Comparison of ENCODE assay signal across 20 mouse cellular contexts in genomic region chr1:126377339-126377980, GRCm38 (mm10).
DNase-seq lines count a peak whose midpoint lies in the region; ATAC-seq and TF ChIP-seq lines count a peak whose summit lies in the region.
"Had no signal": no experiment of that assay in that cellular context is flagged by ENCODE, and none has a peak within 500 bp of the region (broad histone marks: within the 10 kb centered on the region; RNA-seq: fewer than 3 reads in every experiment).

No protein-coding gene starts in this region.

- 0 out of 2 replicates have a peak overlapping the region, but pooled peaks have one; percentile 30 for H3K27ac ChIP-seq in hindbrain, embryonic 13.5 days
- H3K27ac ChIP-seq in hindbrain, embryonic 16.5 days (ENCODE audit: low read depth, low read length) = no peak overlapping the region
- H3K27ac ChIP-seq in neural tube, embryonic 14.5 days (ENCODE audit: low read depth, low read length) = 0 out of 2 replicates have a peak overlapping the region, but pooled peaks have one; percentile 12
- no peak overlapping the region for H3K27ac ChIP-seq in intestine, embryonic 16.5 days (ENCODE audit: low read length)
- H3K27ac ChIP-seq in cerebellum, adult 2 months (ENCODE audit: insufficient read depth, low read length) = no peak overlapping the region
- H3K27ac ChIP-seq: embryonic facial prominence, embryonic 12.5 days; heart, embryonic 15.5 days; hindbrain, embryonic 15.5 days; intestine, embryonic 15.5 days; limb, embryonic 10.5 days; liver, embryonic 15.5 days; midbrain, embryonic 10.5 days had no signal

- WGBS in hindbrain, embryonic 13.5 days = 60% methylated on average over 9 of the region's 9 CpGs
- WGBS in hindbrain, embryonic 16.5 days = 61% methylated on average over 9 of the region's 9 CpGs
- 63% methylated on average over 9 of the region's 9 CpGs for WGBS in neural tube, embryonic 14.5 days
- WGBS in intestine, embryonic 16.5 days = 70% methylated on average over 9 of the region's 9 CpGs
- WGBS in cerebellum, adult 2 months = 71% methylated on average over 9 of the region's 9 CpGs

- TF ChIP-seq POLR2A in cerebellum, adult 2 months (IDR thresholded peaks at IDR 0.05; ENCODE audit: borderline replicate concordance, insufficient read depth, low read length) = no peak

- H3K36me3 ChIP-seq in hindbrain, embryonic 13.5 days = no peaks in the 10 kb centered on the region
- H3K36me3 ChIP-seq in hindbrain, embryonic 16.5 days (ENCODE audit: control insufficient read depth, insufficient read depth, low read length) = no peaks in the 10 kb centered on the region
- no peaks in the 10 kb centered on the region for H3K36me3 ChIP-seq in neural tube, embryonic 14.5 days (ENCODE audit: control insufficient read depth, insufficient read depth, low read length)
- H3K36me3 ChIP-seq in intestine, embryonic 16.5 days (ENCODE audit: control insufficient read depth, insufficient read depth, low read length) = no peaks in the 10 kb centered on the region
- H3K36me3 ChIP-seq: embryonic facial prominence, embryonic 12.5 days; heart, embryonic 15.5 days; hindbrain, embryonic 15.5 days; intestine, embryonic 15.5 days; limb, embryonic 10.5 days; liver, embryonic 15.5 days; midbrain, embryonic 10.5 days had no signal

- no peak overlapping the region for H3K4me2 ChIP-seq in hindbrain, embryonic 13.5 days
- H3K4me2 ChIP-seq in hindbrain, embryonic 16.5 days (ENCODE audit: low read length) = no peak overlapping the region
- H3K4me2 ChIP-seq in neural tube, embryonic 14.5 days (ENCODE audit: low read depth, low read length) = no peak overlapping the region
- H3K4me2 ChIP-seq in intestine, embryonic 16.5 days (ENCODE audit: low read depth, low read length) = no peak overlapping the region
- H3K4me2 ChIP-seq: embryonic facial prominence, embryonic 12.5 days; heart, embryonic 15.5 days; hindbrain, embryonic 15.5 days; intestine, embryonic 15.5 days; liver, embryonic 15.5 days had no signal

- peak; percentile 25 for DNase-seq in ES-CJ7 (ENCODE audit: low read depth, low spot score)
- peak; percentile 64 for DNase-seq in R1 (ENCODE audit: low read depth, low spot score)
- DNase-seq in cerebellum, adult 2 months = no peak
- DNase-seq: adrenal gland, postnatal 25 days; cerebellum, adult 11 months; cerebellum, postnatal 14 days; heart, postnatal 36 days; kidney, postnatal 4 days; liver had no signal

- ATAC-seq in hindbrain, embryonic 13.5 days (ENCODE audit: low FRiP score) = no peak; the same call in 1 of the 2 replicates
- no peak for ATAC-seq in hindbrain, embryonic 16.5 days
- ATAC-seq in neural tube, embryonic 14.5 days (ENCODE audit: low read depth) = peak; percentile 56; the same call in 1 of the 2 replicates
- no peak for ATAC-seq in intestine, embryonic 16.5 days
- ATAC-seq: intestine, embryonic 15.5 days had no signal

- no peak for TF ChIP-seq CTCF in cerebellum, adult 2 months (IDR thresholded peaks at IDR 0.05; ENCODE audit: borderline replicate concordance, insufficient read depth, low read depth, low read length)

- no peak overlapping the region for H3K4me3 ChIP-seq in hindbrain, embryonic 13.5 days
- H3K4me3 ChIP-seq in hindbrain, embryonic 16.5 days (ENCODE audit: low read length) = no peak overlapping the region
- H3K4me3 ChIP-seq in neural tube, embryonic 14.5 days (ENCODE audit: low read depth, low read length) = no peak overlapping the region
- H3K4me3 ChIP-seq in intestine, embryonic 16.5 days (ENCODE audit: low read length) = no peak overlapping the region
- H3K4me3 ChIP-seq in cerebellum, adult 2 months (replicated peaks; ENCODE audit: insufficient read depth, low read depth, low read length) = no peak overlapping the region
- H3K4me3 ChIP-seq: embryonic facial prominence, embryonic 12.5 days; heart, embryonic 15.5 days; hindbrain, embryonic 15.5 days; intestine, embryonic 15.5 days; limb, embryonic 10.5 days; liver, embryonic 15.5 days; midbrain, embryonic 10.5 days had no signal

- H3K9me3 ChIP-seq in hindbrain, embryonic 13.5 days = no peaks in the 10 kb centered on the region
- no peaks in the 10 kb centered on the region for H3K9me3 ChIP-seq in hindbrain, embryonic 16.5 days (ENCODE audit: control insufficient read depth, low read length)
- H3K9me3 ChIP-seq in neural tube, embryonic 14.5 days (ENCODE audit: control insufficient read depth, low read length) = no peaks in the 10 kb centered on the region
- no peaks in the 10 kb centered on the region for H3K9me3 ChIP-seq in intestine, embryonic 16.5 days (ENCODE audit: control insufficient read depth, low read length)
- H3K9me3 ChIP-seq: embryonic facial prominence, embryonic 12.5 days; heart, embryonic 15.5 days; hindbrain, embryonic 15.5 days; intestine, embryonic 15.5 days; limb, embryonic 10.5 days; liver, embryonic 15.5 days; midbrain, embryonic 10.5 days had no signal

- no peaks in the 10 kb centered on the region for H3K27me3 ChIP-seq in hindbrain, embryonic 13.5 days
- H3K27me3 ChIP-seq in hindbrain, embryonic 16.5 days (replicated peaks; ENCODE audit: control insufficient read depth, insufficient read depth, low read length) = no peaks in the 10 kb centered on the region
- no peaks in the 10 kb centered on the region for H3K27me3 ChIP-seq in neural tube, embryonic 14.5 days (ENCODE audit: control insufficient read depth, insufficient read depth, low read length)
- H3K27me3 ChIP-seq in intestine, embryonic 16.5 days (replicated peaks; ENCODE audit: control insufficient read depth, insufficient read depth, low read length) = no peaks in the 10 kb centered on the region
- no peaks in the 10 kb centered on the region for H3K27me3 ChIP-seq in cerebellum, adult 2 months (ENCODE audit: control insufficient read depth, insufficient read depth, low read length)
- H3K27me3 ChIP-seq: embryonic facial prominence, embryonic 12.5 days; heart, embryonic 15.5 days; hindbrain, embryonic 15.5 days; intestine, embryonic 15.5 days; liver, embryonic 15.5 days had no signal

- no peak overlapping the region for H3K9ac ChIP-seq in hindbrain, embryonic 13.5 days
- no peak overlapping the region for H3K9ac ChIP-seq in hindbrain, embryonic 16.5 days (ENCODE audit: low read depth, low read length)
- no peak overlapping the region for H3K9ac ChIP-seq in neural tube, embryonic 14.5 days (replicated peaks; ENCODE audit: low read depth, low read length)
- no peak overlapping the region for H3K9ac ChIP-seq in intestine, embryonic 16.5 days (ENCODE audit: low read depth, low read length)
- H3K9ac ChIP-seq: embryonic facial prominence, embryonic 12.5 days; heart, embryonic 15.5 days; hindbrain, embryonic 15.5 days; intestine, embryonic 15.5 days; liver, embryonic 15.5 days had no signal

- no peaks in the 10 kb centered on the region; the same call in none of the 2 replicates for H3K4me1 ChIP-seq in hindbrain, embryonic 13.5 days (replicated peaks)
- no peaks in the 10 kb centered on the region for H3K4me1 ChIP-seq in hindbrain, embryonic 16.5 days (ENCODE audit: control insufficient read depth, insufficient read depth, low read depth, low read length)
- no peaks in the 10 kb centered on the region for H3K4me1 ChIP-seq in neural tube, embryonic 14.5 days (ENCODE audit: control insufficient read depth, insufficient read depth, low read length)
- no peaks in the 10 kb centered on the region for H3K4me1 ChIP-seq in intestine, embryonic 16.5 days (ENCODE audit: control insufficient read depth, insufficient read depth, low read length)
- H3K4me1 ChIP-seq in cerebellum, adult 2 months (ENCODE audit: control insufficient read depth, insufficient read depth, low read length) = no peaks in the 10 kb centered on the region
- H3K4me1 ChIP-seq: heart, embryonic 15.5 days; intestine, embryonic 15.5 days; liver, embryonic 15.5 days had no signal

Comparison
In these comparisons a context has a peak if more than half of its experiments do, and no peak if none do; other contexts are left out.
1. H3K27ac ChIP-seq: peak in hindbrain, embryonic 13.5 days (single experiment) and neural tube, embryonic 14.5 days (single experiment); none in hindbrain, embryonic 16.5 days (single experiment), intestine, embryonic 16.5 days (single experiment) and cerebellum, adult 2 months (single experiment).
2. DNase-seq: peak in ES-CJ7 (single experiment) and R1 (single experiment); none in cerebellum, adult 2 months (0 of 2).